Mouse (Mus musculus) ES-Bruce4 (cell line): ENCODE data around the gene Astn1.

ENCODE experiments used
- CTCF ChIP-seq: IDR thresholded peaks from one replicate; pipeline ENCODE4 v1.8.1; 2011; ENCODE audit warnings: low read depth, low read length
- EP300 ChIP-seq: IDR thresholded peaks from 2 replicates; pipeline ENCODE4 v1.6.1; 2011; ENCODE audit warnings: low read depth, low read length; ENCODE audit not compliant: insufficient read depth
- POLR2A ChIP-seq: IDR thresholded peaks from one replicate; pipeline ENCODE4 v1.8.1; 2011; ENCODE audit warnings: low read length; ENCODE audit not compliant: insufficient read depth

DNA sequence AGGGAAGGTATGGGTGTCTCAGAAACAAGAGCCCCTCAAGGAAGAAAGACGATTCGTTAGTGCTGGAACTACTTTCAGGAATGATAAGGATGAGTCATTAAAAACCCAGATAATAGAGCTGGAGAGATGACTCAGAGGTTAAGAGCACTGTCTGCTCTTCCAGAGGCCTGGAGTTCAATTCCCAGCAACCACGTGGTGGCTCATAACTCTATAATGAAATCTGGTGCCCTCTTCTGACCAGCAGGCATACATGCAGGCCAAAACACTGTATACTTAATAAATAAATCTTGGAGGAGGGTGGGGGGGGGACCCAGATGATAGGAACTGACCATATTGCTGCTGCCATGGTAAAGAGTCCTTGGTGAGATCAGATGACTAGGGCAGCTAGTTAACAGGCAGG lies 335.4 kb downstream of the Astn1 start:
- TF ChIP-seq POLR2A (no peak), CTCF (no peak), EP300 (no peak)
